Mouse (Mus musculus) hindbrain, embryonic 14.5 days (tissue): ENCODE data around the gene Hand1. TPM values are rescaled to one million over a fixed set of nuclear protein-coding genes. Genes with fewer than 3 reads are reported as not detected.

Experiments
- ATAC-seq: fragments of 200-750 bp; cut with Nextera tagmentation; 2 replicates; pipeline ENCODE4 v1.8.0; 2017; ENCODE audit warnings: moderate number of reproducible peaks, mild to moderate bottlenecking, moderate TSS enrichment, moderate library complexity; ENCODE audit not compliant: low FRiP score
- DNase-seq: peaks from one replicate; pipeline ENCODE4 v3.0.0-alpha.2; 2015; ENCODE audit warnings: low spot score
- H3K27ac ChIP-seq: fragments of 300-500 bp; sonication (generic); 2 replicates; pipeline ENCODE4 v1.5.1; 2014; ENCODE audit warnings: mild to moderate bottlenecking, moderate library complexity
- H3K27me3 ChIP-seq: fragments of 300-500 bp; sonication (generic); 2 replicates; pipeline ENCODE4 v1.6.1; 2014; ENCODE audit warnings: mild to moderate bottlenecking, low read length, mixed read lengths; ENCODE audit not compliant: control insufficient read depth, insufficient read depth
- H3K36me3 ChIP-seq: fragments of 300-500 bp; sonication (generic); replicated peaks from 2 replicates; pipeline ENCODE4 v1.6.1; 2014; ENCODE audit not compliant: control insufficient read depth, insufficient read depth
- H3K4me1 ChIP-seq: fragments of 300-500 bp; sonication (generic); replicated peaks from 2 replicates; pipeline ENCODE4 v1.6.1; 2014; ENCODE audit warnings: antibody characterized with exemption, low read length, mixed read lengths; ENCODE audit not compliant: control insufficient read depth, insufficient read depth
- H3K4me2 ChIP-seq: fragments of 300-500 bp; sonication (generic); replicated peaks from 2 replicates; pipeline ENCODE4 v1.6.1; 2014; ENCODE audit warnings: mild to moderate bottlenecking, moderate library complexity
- H3K4me3 ChIP-seq: fragments of 300-500 bp; sonication (generic); replicated peaks from 2 replicates; pipeline ENCODE4 v1.5.1; 2014; ENCODE audit warnings: mild to moderate bottlenecking, low read length
- H3K9ac ChIP-seq: fragments of 300-500 bp; sonication (generic); 2 replicates; pipeline ENCODE4 v1.6.1; 2014
- H3K9me3 ChIP-seq: fragments of 300-500 bp; sonication (generic); 2 replicates; pipeline ENCODE4 v1.6.1; 2016; ENCODE audit warnings: low read length; ENCODE audit not compliant: control insufficient read depth
- WGBS: fragments of 180-500 bp; shearing (Covaris S2); extraction: QIAGEN DNeasy Blood & Tissue Kit; methylation state at CpG from one replicate; pipeline ENCODE4 v1.1.7; 2014; 5-methylcytosine and 5-hydroxymethylcytosine counted together
- polyA plus RNA-seq: library from polyadenylated mRNA; unstranded; fragments of >200 nt; fragmentation: Nextera tagmentation; extraction: Ambion mirVana; gene quantifications from 2 replicates; pipeline ENCODE4 v1.2.1, GENCODE M21; 2014

Gene Hand1
- polyA plus RNA-seq, 1 experiment from 2014 or later, result not detected

- Histone ChIP-seq H3K9ac (no peak overlapping the region), H3K27ac (no peak overlapping the region), H3K4me1 (peaks cover 21% of the 10 kb centered on the region), H3K36me3 (no peaks in the 10 kb centered on the region), H3K4me3 (no peak overlapping the region), H3K9me3 (no peaks in the 10 kb centered on the region), H3K27me3 (no peaks in the 10 kb centered on the region), H3K4me2 (no peak overlapping the region)
- 82% methylated on average over 10 of the region's 10 CpGs for WGBS
- ATAC-seq (no peak), DNase-seq (no peak)
Measured at GRCm38 (mm10) chr11:57799456-57799855, 33.2 kb downstream of the Hand1 start.

- Histone ChIP-seq H3K4me1 (peaks cover 12% of the 10 kb centered on the region), H3K4me3 (no peak overlapping the region), H3K4me2 (no peak overlapping the region), H3K9ac (no peak overlapping the region), H3K36me3 (no peaks in the 10 kb centered on the region), H3K9me3 (no peaks in the 10 kb centered on the region), H3K27ac (no peak overlapping the region), H3K27me3 (no peaks in the 10 kb centered on the region)
- WGBS, result 78% methylated on average over 8 of the region's 9 CpGs
- ATAC-seq (no peak), DNase-seq (no peak)
Measured at GRCm38 (mm10) chr11:57797828-57798227, 34.8 kb downstream of the Hand1 start.

DNA sequence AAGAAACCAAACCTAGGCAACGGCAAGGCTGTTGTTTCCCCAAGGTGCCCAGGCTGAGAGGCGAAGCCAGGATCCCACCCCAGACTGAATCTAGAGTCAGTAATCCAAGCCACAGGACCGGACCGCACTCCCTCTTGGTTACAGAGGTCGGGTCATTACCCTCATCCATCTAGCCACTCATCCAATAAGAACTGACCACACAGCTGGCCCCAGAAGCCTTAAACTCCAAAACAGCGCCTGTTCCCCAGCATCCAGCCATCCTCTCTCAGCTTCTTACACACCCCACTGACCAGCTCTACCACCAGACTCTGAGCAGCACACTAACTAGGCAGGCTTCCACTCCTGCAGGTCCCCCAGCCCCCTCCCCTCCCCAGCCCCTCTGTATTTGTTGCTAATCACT, 37.5 kb downstream of the Hand1 start:
- 52% methylated on average over 6 of the region's 6 CpGs for WGBS
- H3K27ac ChIP-seq, result no peak overlapping the region
- H3K4me1 ChIP-seq, result no peaks in the 10 kb centered on the region
- DNase-seq, result no peak
- no peaks in the 10 kb centered on the region for H3K9me3 ChIP-seq
- H3K4me2 ChIP-seq, result no peak overlapping the region
- H3K4me3 ChIP-seq, result no peak overlapping the region
- no peak for ATAC-seq
- H3K27me3 ChIP-seq, result no peaks in the 10 kb centered on the region
- H3K36me3 ChIP-seq, result no peaks in the 10 kb centered on the region
- H3K9ac ChIP-seq, result no peak overlapping the region

DNA sequence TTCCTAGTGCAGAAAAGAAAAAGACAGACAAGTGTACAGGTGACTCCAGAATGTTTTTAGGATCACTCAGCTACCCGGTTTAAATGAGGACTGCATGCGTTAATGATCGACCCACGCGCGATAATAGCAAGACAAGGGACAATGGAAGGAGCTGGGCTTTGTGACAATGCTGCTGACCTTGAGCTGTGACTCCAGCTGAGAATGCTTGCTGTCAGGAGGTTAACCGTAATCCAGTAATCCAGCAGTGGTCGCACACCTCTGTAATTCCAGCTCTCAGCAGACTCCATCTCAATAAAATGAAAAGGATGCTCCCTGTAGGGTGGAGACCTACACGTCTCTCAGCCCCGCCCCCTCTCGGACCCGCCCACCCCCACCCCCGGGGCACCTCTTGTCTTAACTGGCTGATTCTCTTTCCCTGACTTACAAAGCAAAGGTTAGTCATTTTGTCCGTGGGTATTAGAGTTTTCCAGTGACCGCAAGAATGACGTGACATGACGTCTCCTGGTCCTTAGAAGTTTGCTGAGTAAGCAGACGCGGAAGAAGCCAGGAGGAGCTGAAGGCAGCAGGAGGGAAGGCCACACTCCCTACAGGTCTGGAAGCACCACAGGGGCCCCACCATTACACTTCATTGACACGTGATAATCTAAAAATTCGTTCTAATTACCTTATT, 41.6 kb downstream of the Hand1 start:
- H3K4me1 ChIP-seq, result 0 out of 2 replicates have a peak, but pooled peaks cover 14% of the 10 kb centered on the region
- ATAC-seq (no peak), DNase-seq (no peak)
- no peaks in the 10 kb centered on the region for H3K36me3 ChIP-seq
- WGBS, result 21% methylated on average over 21 of the region's 21 CpGs
- H3K9ac ChIP-seq, result no peak overlapping the region
- no peak overlapping the region for H3K4me2 ChIP-seq
- no peak overlapping the region for H3K27ac ChIP-seq
- H3K9me3 ChIP-seq, result no peaks in the 10 kb centered on the region
- H3K27me3 ChIP-seq, result no peaks in the 10 kb centered on the region
- H3K4me3 ChIP-seq, result no peak overlapping the region

GRCm38 (mm10) chr11:57787913-57788312, 44.7 kb downstream of the Hand1 start:
- Histone ChIP-seq H3K36me3 (no peaks in the 10 kb centered on the region), H3K4me1 (0 out of 2 replicates have a peak, but pooled peaks cover 14% of the 10 kb centered on the region), H3K4me2 (no peak overlapping the region), H3K9me3 (no peaks in the 10 kb centered on the region), H3K9ac (no peak overlapping the region), H3K4me3 (no peak overlapping the region), H3K27me3 (no peaks in the 10 kb centered on the region), H3K27ac (no peak overlapping the region)
- 33% methylated on average over 3 of the region's 3 CpGs for WGBS
- DNase-seq (no peak), ATAC-seq (no peak)

DNA sequence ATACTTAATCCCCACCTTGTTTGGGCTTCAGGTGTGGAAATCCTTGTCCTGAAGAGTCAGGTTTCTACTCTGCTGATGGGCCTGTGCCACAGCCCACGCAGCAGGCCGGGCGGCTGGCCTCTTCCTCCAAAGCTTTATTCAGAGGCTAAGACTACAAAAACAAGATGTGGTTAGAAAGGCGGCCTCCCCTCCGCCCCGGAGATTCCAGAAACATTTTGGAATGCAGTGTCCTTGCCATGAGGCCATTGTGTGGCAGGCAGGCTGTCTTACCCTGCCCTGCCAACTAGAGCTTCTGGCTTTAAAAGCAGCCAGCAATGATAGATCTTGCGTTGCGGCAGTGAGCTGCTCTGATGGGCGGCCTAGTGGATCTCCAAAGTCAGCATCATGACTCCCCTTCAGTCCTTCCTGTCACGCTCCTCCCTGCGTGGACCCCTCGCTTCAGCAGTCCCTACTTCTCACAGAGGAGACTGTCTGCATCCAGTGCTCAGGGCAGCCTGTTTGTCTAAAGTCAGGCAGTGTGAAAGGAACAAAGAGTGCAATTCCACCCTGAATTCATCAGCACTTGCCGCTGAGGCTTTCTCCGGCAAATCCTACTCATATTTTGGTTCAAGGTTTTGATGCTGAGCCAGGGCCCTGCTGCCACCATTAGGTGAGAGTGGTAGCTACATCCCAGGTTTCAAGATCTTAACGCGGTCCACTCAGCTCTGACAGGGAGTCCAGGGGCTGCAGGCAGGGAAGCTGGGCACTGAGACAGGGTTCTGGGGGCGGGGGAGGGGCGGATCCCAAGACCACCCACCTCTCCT, 45.8 kb downstream of the Hand1 start:
- peak overlapping the region; percentile 36; the same call in 1 of the 2 replicates for H3K9ac ChIP-seq
- no peaks in the 10 kb centered on the region for H3K9me3 ChIP-seq
- no peaks in the 10 kb centered on the region for H3K36me3 ChIP-seq
- 0 out of 2 replicates have a peak, but pooled peaks cover 14% of the 10 kb centered on the region for H3K4me1 ChIP-seq
- DNase-seq (peak; percentile 72), ATAC-seq (peak; percentile 50; the same call in 1 of the 2 replicates)
- H3K4me3 ChIP-seq, result no peak overlapping the region
- no peaks in the 10 kb centered on the region for H3K27me3 ChIP-seq
- peak overlapping the region; percentile 72 for H3K27ac ChIP-seq
- 22% methylated on average over 18 of the region's 18 CpGs for WGBS
- H3K4me2 ChIP-seq, result peak overlapping the region; percentile 22; the same call in 1 of the 2 replicates

GRCm38 (mm10) chr11:57779824-57780223, 52.8 kb downstream of the Hand1 start:
- ATAC-seq (no peak), DNase-seq (no peak)

More at GRCm38 (mm10) chr11:57779824-57780223, 52.8 kb downstream of the Hand1 start:
- no peaks in the 10 kb centered on the region for H3K9me3 ChIP-seq
- 0 out of 2 replicates have a peak, but pooled peaks cover 7% of the 10 kb centered on the region for H3K4me1 ChIP-seq
- H3K9ac ChIP-seq, result no peak overlapping the region
- H3K4me3 ChIP-seq, result no peak overlapping the region
- H3K36me3 ChIP-seq, result no peaks in the 10 kb centered on the region
- WGBS, result 86% methylated on average over 14 of the region's 14 CpGs
- no peak overlapping the region for H3K4me2 ChIP-seq
- no peaks in the 10 kb centered on the region for H3K27me3 ChIP-seq
- no peak overlapping the region for H3K27ac ChIP-seq

Other genes starting within 250 kb of the Hand1 start
- gene Galnt10, start 187.4 kb downstream of the Hand1 start, polyA plus RNA-seq, result 8.8 and 9.8 TPM in 2 replicates
- gene Sap30l, start 31.2 kb downstream of the Hand1 start, polyA plus RNA-seq, result 12.6 and 15.5 TPM in 2 replicates
- gene Larp1, start 176.2 kb upstream of the Hand1 start, polyA plus RNA-seq, result 19.6 and 21.3 TPM in 2 replicates